Mouse (Mus musculus): ENCODE results near the gene Dctn1. TPM values are rescaled to one million over a fixed set of nuclear protein-coding genes. Genes with fewer than 3 reads are reported as not detected.

Dctn1 gene
- total and polyA plus RNA-seq, 3 experiments = 51.6 to 243 (median 83.0) TPM

GRCm38 (mm10) chr6:83169872-83170271, 4.2 kb downstream of the Dctn1 start:
- no peaks in the 10 kb centered on the region for H3K27me3 ChIP-seq (ENCODE audit: insufficient read depth, low read length)

GRCm38 (mm10) chr6:83171063-83171462, 5.3 kb downstream of the Dctn1 start:
- H3K4me3 ChIP-seq (ENCODE audit: low read depth, low read length) = no peak overlapping the region
- H3K4me1 ChIP-seq (ENCODE audit: insufficient read depth, low read depth, low read length) = peaks cover 31% of the 10 kb centered on the region
- DNase-seq (ENCODE audit: low spot score) = no peak
- no peaks in the 10 kb centered on the region for H3K9me3 ChIP-seq (replicated peaks)
- TF ChIP-seq TAL1 (conservative IDR thresholded peaks at IDR 0.05; ENCODE audit: low read depth, low read length) (no peak), GATA2 (IDR thresholded peaks at IDR 0.05; ENCODE audit: borderline replicate concordance, low read depth, low read length) (no peak), POLR2AphosphoS5 (IDR thresholded peaks at IDR 0.05; ENCODE audit: insufficient replicate concordance, low read depth, low read length) (no peak), GATA1 (IDR thresholded peaks at IDR 0.05; ENCODE audit: borderline replicate concordance, low read length) (no peak), CTCF (IDR thresholded peaks at IDR 0.05; ENCODE audit: low read depth, low read length) (no peak)
- peaks cover 69% of the 10 kb centered on the region for H3K36me3 ChIP-seq (replicated peaks)
- H3K27me3 ChIP-seq (ENCODE audit: insufficient read depth, low read length) = no peaks in the 10 kb centered on the region
- no peak for ATAC-seq (ENCODE audit: extremely low read depth, insufficient number of reproducible peaks, low FRiP score, poor library complexity, severe bottlenecking)

More at GRCm38 (mm10) chr6:83169872-83170271, 4.2 kb downstream of the Dctn1 start:
- ATAC-seq (ENCODE audit: extremely low read depth, insufficient number of reproducible peaks, low FRiP score, poor library complexity, severe bottlenecking) (no peak), DNase-seq (ENCODE audit: low spot score) (no peak)
- Histone ChIP-seq H3K4me1 (ENCODE audit: insufficient read depth, low read depth, low read length) (peaks cover 32% of the 10 kb centered on the region), H3K36me3 (replicated peaks) (peaks cover 63% of the 10 kb centered on the region), H3K4me3 (ENCODE audit: low read depth, low read length) (no peak overlapping the region), H3K9me3 (replicated peaks) (no peaks in the 10 kb centered on the region)
- TF ChIP-seq TAL1 (conservative IDR thresholded peaks at IDR 0.05; ENCODE audit: low read depth, low read length) (no peak), POLR2AphosphoS5 (IDR thresholded peaks at IDR 0.05; ENCODE audit: insufficient replicate concordance, low read depth, low read length) (no peak), CTCF (IDR thresholded peaks at IDR 0.05; ENCODE audit: low read depth, low read length) (no peak), GATA2 (IDR thresholded peaks at IDR 0.05; ENCODE audit: borderline replicate concordance, low read depth, low read length) (no peak), GATA1 (IDR thresholded peaks at IDR 0.05; ENCODE audit: borderline replicate concordance, low read length) (no peak)

- peaks cover 79% of the 10 kb centered on the region for H3K36me3 ChIP-seq (replicated peaks)
Measured at GRCm38 (mm10) chr6:83172240-83172920, 6.7 kb downstream of the Dctn1 start.

GRCm38 (mm10) chr6:83175996-83176395, 10.3 kb downstream of the Dctn1 start:
- ATAC-seq (ENCODE audit: extremely low read depth, insufficient number of reproducible peaks, low FRiP score, poor library complexity, severe bottlenecking) = no peak
- TF ChIP-seq GATA2 (IDR thresholded peaks at IDR 0.05; ENCODE audit: borderline replicate concordance, low read depth, low read length) (no peak), GATA1 (IDR thresholded peaks at IDR 0.05; ENCODE audit: borderline replicate concordance, low read length) (no peak), CTCF (IDR thresholded peaks at IDR 0.05; ENCODE audit: low read depth, low read length) (no peak), TAL1 (conservative IDR thresholded peaks at IDR 0.05; ENCODE audit: low read depth, low read length) (no peak), POLR2AphosphoS5 (IDR thresholded peaks at IDR 0.05; ENCODE audit: insufficient replicate concordance, low read depth, low read length) (no peak)
- peaks cover 18% of the 10 kb centered on the region for H3K4me1 ChIP-seq (ENCODE audit: insufficient read depth, low read depth, low read length)
- no peaks in the 10 kb centered on the region for H3K9me3 ChIP-seq (replicated peaks)
- no peaks in the 10 kb centered on the region for H3K27me3 ChIP-seq (ENCODE audit: insufficient read depth, low read length)
- no peak overlapping the region for H3K4me3 ChIP-seq (ENCODE audit: low read depth, low read length)
- H3K36me3 ChIP-seq (replicated peaks) = peaks cover 77% of the 10 kb centered on the region
- no peak for DNase-seq (ENCODE audit: low spot score)

More at GRCm38 (mm10) chr6:83172240-83172920, 6.7 kb downstream of the Dctn1 start:
- Histone ChIP-seq H3K4me3 (ENCODE audit: low read depth, low read length) (no peak overlapping the region), H3K4me1 (ENCODE audit: insufficient read depth, low read depth, low read length) (peaks cover 25% of the 10 kb centered on the region), H3K9me3 (replicated peaks) (no peaks in the 10 kb centered on the region), H3K27me3 (ENCODE audit: insufficient read depth, low read length) (no peaks in the 10 kb centered on the region)
- ATAC-seq (ENCODE audit: extremely low read depth, insufficient number of reproducible peaks, low FRiP score, poor library complexity, severe bottlenecking) = no peak
- no peak for TF ChIP-seq GATA2 (IDR thresholded peaks at IDR 0.05; ENCODE audit: borderline replicate concordance, low read depth, low read length)
- TF ChIP-seq GATA1 (IDR thresholded peaks at IDR 0.05; ENCODE audit: borderline replicate concordance, low read length) = no peak
- TF ChIP-seq TAL1 (conservative IDR thresholded peaks at IDR 0.05; ENCODE audit: low read depth, low read length) = no peak
- no peak for TF ChIP-seq CTCF (IDR thresholded peaks at IDR 0.05; ENCODE audit: low read depth, low read length)
- TF ChIP-seq POLR2AphosphoS5 (IDR thresholded peaks at IDR 0.05; ENCODE audit: insufficient replicate concordance, low read depth, low read length) = no peak
- no peak for DNase-seq (ENCODE audit: low spot score)

- H3K36me3 ChIP-seq (replicated peaks) = peaks cover 74% of the 10 kb centered on the region
- H3K9me3 ChIP-seq (replicated peaks) = no peaks in the 10 kb centered on the region
- no peak overlapping the region for H3K4me3 ChIP-seq (ENCODE audit: low read depth, low read length)
- H3K4me1 ChIP-seq (ENCODE audit: insufficient read depth, low read depth, low read length) = peaks cover 16% of the 10 kb centered on the region
- H3K27me3 ChIP-seq (ENCODE audit: insufficient read depth, low read length) = no peaks in the 10 kb centered on the region
- ATAC-seq (ENCODE audit: extremely low read depth, insufficient number of reproducible peaks, low FRiP score, poor library complexity, severe bottlenecking) (no peak), DNase-seq (ENCODE audit: low spot score) (no peak)
- TF ChIP-seq GATA2 (IDR thresholded peaks at IDR 0.05; ENCODE audit: borderline replicate concordance, low read depth, low read length) (no peak), POLR2AphosphoS5 (IDR thresholded peaks at IDR 0.05; ENCODE audit: insufficient replicate concordance, low read depth, low read length) (no peak), GATA1 (IDR thresholded peaks at IDR 0.05; ENCODE audit: borderline replicate concordance, low read length) (no peak), TAL1 (conservative IDR thresholded peaks at IDR 0.05; ENCODE audit: low read depth, low read length) (no peak), CTCF (IDR thresholded peaks at IDR 0.05; ENCODE audit: low read depth, low read length) (no peak)
Measured at GRCm38 (mm10) chr6:83179390-83180117, 13.8 kb downstream of the Dctn1 start.

GRCm38 (mm10) chr6:83180605-83181004, 14.9 kb downstream of the Dctn1 start:
- Histone ChIP-seq H3K4me3 (ENCODE audit: low read depth, low read length) (no peak overlapping the region), H3K9me3 (replicated peaks) (no peaks in the 10 kb centered on the region), H3K36me3 (replicated peaks) (peaks cover 80% of the 10 kb centered on the region), H3K4me1 (ENCODE audit: insufficient read depth, low read depth, low read length) (peaks cover 16% of the 10 kb centered on the region), H3K27me3 (ENCODE audit: insufficient read depth, low read length) (no peaks in the 10 kb centered on the region)
- ATAC-seq (ENCODE audit: extremely low read depth, insufficient number of reproducible peaks, low FRiP score, poor library complexity, severe bottlenecking) = no peak
- TF ChIP-seq CTCF (IDR thresholded peaks at IDR 0.05; ENCODE audit: low read depth, low read length) = no peak
- no peak for TF ChIP-seq POLR2AphosphoS5 (IDR thresholded peaks at IDR 0.05; ENCODE audit: insufficient replicate concordance, low read depth, low read length)
- no peak for TF ChIP-seq TAL1 (conservative IDR thresholded peaks at IDR 0.05; ENCODE audit: low read depth, low read length)
- TF ChIP-seq GATA1 (IDR thresholded peaks at IDR 0.05; ENCODE audit: borderline replicate concordance, low read length) = no peak
- no peak for TF ChIP-seq GATA2 (IDR thresholded peaks at IDR 0.05; ENCODE audit: borderline replicate concordance, low read depth, low read length)
- DNase-seq (ENCODE audit: low spot score) = no peak

All from G1E (cell line).